Mouse (Mus musculus): Measurements from ENCODE around the gene Rabgef1. TPM values are rescaled to one million over a fixed set of nuclear protein-coding genes. Genes with fewer than 3 reads are reported as not detected.
A peak's percentile ranks its signal among the peaks of the same experiment; 100 is the strongest.

Rabgef1 gene
- polyA plus RNA-seq, 1 experiment from 2014 or later = 29.2 TPM

DNA sequence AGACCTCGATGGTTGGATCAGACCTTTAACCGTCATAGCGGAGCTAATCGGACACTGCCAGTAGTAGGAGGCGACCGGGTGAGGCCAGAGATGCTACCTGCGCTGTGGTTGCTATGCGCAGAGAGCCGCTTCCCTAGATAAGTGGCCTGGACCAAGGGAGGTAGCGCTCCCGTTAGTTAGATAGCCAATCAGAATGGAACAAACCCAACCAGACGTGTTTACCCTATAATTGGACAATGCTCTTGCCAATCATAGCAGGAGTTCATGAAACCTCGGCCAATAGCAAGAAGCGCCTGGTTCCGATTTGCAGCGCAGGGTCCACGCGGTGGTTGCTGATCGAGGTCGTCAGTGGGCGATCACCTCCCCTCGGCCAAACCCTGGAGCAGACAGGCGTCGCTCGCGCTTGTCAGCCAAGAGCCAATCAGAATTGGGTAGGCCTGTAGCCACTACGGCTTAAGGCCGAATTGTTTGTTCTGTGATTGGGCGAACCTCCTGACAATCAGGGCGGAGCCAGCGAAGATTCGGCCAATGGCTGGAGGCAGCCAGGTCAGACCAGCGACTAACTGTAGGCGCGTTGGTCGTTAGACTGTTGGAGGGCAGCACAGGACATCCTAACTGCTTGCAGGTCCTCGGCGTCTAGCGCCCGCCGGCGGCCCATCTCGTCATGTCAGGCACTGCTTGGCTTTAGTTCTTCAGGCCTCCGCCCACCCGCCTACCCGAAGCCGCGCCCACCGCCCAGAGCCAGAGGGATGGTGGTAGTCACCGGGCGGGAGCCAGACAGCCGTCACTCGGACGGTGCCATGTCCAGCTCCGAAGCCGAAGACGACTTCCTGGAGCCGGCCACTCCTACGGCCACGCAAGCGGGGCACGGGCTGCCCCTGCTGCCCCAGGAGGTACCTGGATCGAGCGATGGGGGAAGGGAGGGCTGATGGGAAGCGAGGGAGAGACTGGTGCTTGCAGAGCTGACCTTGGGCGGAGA is 27.0 kb upstream of the Rabgef1 start, which contains the start of gene Kctd7:
Gene Kctd7, plus strand, starts transcription at position 528 of the 979 bp plus-strand sequence.
- H3K4me2 ChIP-seq = peak within 1 kb of the TSS; percentile 94
- no peaks in the 10 kb centered on the region for H3K27me3 ChIP-seq (replicated peaks)
- peaks cover 9% of the 10 kb centered on the region for H3K4me1 ChIP-seq
- H3K4me3 ChIP-seq (replicated peaks) = peak within 1 kb of the TSS; percentile 63
- peak within 1 kb of the TSS; percentile 72 for H3K9ac ChIP-seq
- H3K9me3 ChIP-seq = no peaks in the 10 kb centered on the region
- WGBS = under 1% methylated on average over 66 of the region's 66 CpGs
- peak; percentile 97 for ATAC-seq (ENCODE audit: insufficient read depth, low FRiP score, low read depth)
- H3K27ac ChIP-seq = peak within 1 kb of the TSS; percentile 76
- H3K36me3 ChIP-seq = no peaks in the 10 kb centered on the region; the same call in 1 of the 2 replicates

DNA sequence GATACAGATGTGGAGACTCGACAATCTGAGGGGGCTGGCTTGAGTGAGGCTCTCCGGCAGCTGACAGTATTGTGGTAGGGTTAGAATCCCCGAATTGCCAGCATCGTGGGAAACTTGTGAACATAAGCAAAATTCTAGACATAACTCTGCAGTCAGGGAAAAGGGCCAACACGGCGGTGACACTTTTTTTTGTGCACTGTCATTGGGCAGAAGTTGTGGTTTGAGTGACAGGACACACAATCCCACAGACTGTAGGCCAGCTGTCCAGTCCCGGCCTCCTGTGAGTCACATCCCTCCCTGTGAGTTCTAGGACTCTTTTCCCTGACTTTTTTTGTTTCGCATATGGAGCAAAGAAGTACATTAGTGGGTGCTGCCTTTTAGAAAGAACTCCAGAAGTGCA is 25.6 kb upstream of the Rabgef1 start:
- Histone ChIP-seq H3K4me1 (peaks cover 9% of the 10 kb centered on the region), H3K36me3 (no peaks in the 10 kb centered on the region; the same call in 1 of the 2 replicates), H3K27ac (no peak overlapping the region), H3K4me2 (peak overlapping the region; percentile 94), H3K27me3 (replicated peaks) (no peaks in the 10 kb centered on the region), H3K9ac (no peak overlapping the region), H3K9me3 (no peaks in the 10 kb centered on the region), H3K4me3 (replicated peaks) (peak overlapping the region; percentile 63; the same call in 1 of the 2 replicates)
- 75% methylated on average over 8 of the region's 8 CpGs for WGBS
- ATAC-seq (ENCODE audit: insufficient read depth, low FRiP score, low read depth) = no peak

DNA sequence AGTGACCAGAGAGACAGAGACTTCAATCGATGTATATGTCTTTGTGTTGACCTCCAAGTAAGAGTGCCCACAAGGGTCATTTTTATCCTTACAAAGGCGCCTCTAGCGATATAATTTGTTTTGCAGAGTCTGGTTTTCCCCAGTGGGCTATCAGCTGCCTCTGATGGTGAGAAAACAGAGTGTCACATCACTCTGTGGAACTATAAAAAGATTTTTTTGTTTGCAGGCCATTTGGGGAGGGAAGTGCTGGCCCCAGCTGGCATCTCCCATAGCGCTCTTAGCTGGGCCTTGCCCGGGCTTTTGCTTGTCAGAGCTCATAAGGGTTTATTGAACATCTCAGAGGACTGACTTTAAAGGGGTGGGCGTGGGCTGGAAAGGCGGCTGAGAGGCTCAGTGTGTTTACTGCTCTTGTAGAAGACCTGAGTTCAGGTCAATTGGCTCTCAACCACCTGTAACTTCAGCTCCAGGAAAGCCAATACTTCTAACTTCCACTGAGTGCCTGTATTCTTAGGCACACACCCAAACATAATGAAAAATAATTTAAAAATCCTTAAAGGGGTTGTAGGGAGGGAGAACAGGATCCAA is 21.8 kb upstream of the Rabgef1 start:
- 67% methylated on average over 7 of the region's 7 CpGs for WGBS

DNA sequence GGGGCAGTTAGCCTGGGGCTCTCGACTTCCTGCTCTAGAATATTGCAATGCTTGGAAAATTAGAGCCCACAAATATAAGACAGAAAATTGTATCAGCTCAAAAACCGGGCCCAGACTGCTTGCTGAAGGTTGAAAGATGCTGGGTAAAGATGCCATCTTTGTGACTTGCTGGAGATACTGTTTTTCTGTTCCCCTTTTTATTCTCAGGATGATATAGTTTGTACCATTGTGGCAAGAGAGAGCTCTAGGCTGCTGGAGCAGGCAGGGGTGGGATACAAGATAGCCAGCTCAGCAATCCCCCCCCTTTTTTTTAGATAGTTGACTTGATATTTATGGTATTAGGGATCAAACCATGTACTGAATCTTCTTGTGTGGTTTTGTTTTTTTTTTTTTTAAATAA is 17.3 kb upstream of the Rabgef1 start:
- ATAC-seq (ENCODE audit: insufficient read depth, low FRiP score, low read depth) = no peak
- no peaks in the 10 kb centered on the region for H3K4me1 ChIP-seq
- H3K27ac ChIP-seq = no peak overlapping the region
- no peak overlapping the region for H3K4me2 ChIP-seq
- H3K27me3 ChIP-seq (replicated peaks) = no peaks in the 10 kb centered on the region
- no peak overlapping the region for H3K4me3 ChIP-seq (replicated peaks)
- no peak overlapping the region for H3K9ac ChIP-seq
- no peaks in the 10 kb centered on the region for H3K9me3 ChIP-seq
- 87% methylated on average over 2 of the region's 2 CpGs for WGBS
- 0 out of 2 replicates have a peak, but pooled peaks cover 8% of the 10 kb centered on the region for H3K36me3 ChIP-seq

More for the DNA sequence above, 21.8 kb upstream of the Rabgef1 start:
- H3K27ac ChIP-seq = no peak overlapping the region
- ATAC-seq (ENCODE audit: insufficient read depth, low FRiP score, low read depth) = no peak
- H3K4me3 ChIP-seq (replicated peaks) = no peak overlapping the region
- peaks cover 8% of the 10 kb centered on the region; the same call in 1 of the 2 replicates for H3K36me3 ChIP-seq
- no peak overlapping the region for H3K9ac ChIP-seq
- H3K4me1 ChIP-seq = peaks cover 9% of the 10 kb centered on the region
- no peak overlapping the region for H3K4me2 ChIP-seq
- H3K9me3 ChIP-seq = no peaks in the 10 kb centered on the region
- H3K27me3 ChIP-seq (replicated peaks) = no peaks in the 10 kb centered on the region

DNA sequence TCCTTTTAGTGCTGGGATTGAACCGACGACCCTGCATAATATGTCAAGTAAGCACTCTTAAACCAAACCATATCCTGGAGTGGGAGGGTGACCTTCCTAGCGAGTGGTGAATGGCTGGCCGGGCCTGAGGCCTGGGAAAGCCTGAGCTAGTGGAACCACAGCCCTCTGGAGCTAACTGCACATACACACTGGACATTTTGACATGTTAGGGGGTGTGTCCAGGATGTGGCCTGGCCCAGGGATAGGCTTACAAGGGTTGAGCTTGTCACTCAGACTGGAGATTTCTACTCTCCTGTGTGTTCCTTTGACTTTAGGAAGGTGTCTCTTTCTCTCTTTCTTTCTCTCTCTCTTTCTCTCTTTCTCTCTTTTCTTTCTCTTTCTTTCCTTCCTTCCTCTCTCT is 13.1 kb upstream of the Rabgef1 start:
- H3K9ac ChIP-seq = no peak overlapping the region
- no peak overlapping the region for H3K4me2 ChIP-seq
- ATAC-seq (ENCODE audit: insufficient read depth, low FRiP score, low read depth) = no peak
- H3K4me3 ChIP-seq (replicated peaks) = no peak overlapping the region
- no peaks in the 10 kb centered on the region for H3K9me3 ChIP-seq
- no peaks in the 10 kb centered on the region for H3K4me1 ChIP-seq
- 75% methylated on average over 4 of the region's 4 CpGs for WGBS
- H3K27me3 ChIP-seq (replicated peaks) = no peaks in the 10 kb centered on the region
- no peaks in the 10 kb centered on the region for H3K36me3 ChIP-seq
- H3K27ac ChIP-seq = no peak overlapping the region

DNA sequence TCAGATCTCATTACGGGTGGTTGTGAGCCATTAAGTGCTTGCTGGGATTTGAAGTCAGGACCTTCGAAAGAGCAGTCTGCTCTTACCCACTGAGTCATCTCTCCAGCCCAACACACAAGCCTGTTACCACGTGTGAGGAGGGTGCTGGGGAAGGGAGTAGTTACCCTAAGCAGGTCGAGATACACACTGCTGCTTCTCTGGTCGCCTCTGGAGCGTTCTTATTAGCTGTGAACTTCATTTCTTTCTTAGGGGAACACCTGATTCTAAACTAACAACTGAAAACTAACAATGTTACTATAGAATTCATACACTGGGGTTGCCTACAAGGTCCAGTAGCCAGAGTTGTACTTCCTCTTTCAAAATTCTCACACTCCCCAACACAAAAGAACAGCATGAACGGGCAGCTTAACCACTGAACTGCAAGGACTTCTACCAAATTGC is 11.8 kb upstream of the Rabgef1 start:
- Histone ChIP-seq H3K9ac (no peak overlapping the region), H3K36me3 (no peaks in the 10 kb centered on the region)
- 61% methylated on average over 7 of the region's 7 CpGs for WGBS

DNA sequence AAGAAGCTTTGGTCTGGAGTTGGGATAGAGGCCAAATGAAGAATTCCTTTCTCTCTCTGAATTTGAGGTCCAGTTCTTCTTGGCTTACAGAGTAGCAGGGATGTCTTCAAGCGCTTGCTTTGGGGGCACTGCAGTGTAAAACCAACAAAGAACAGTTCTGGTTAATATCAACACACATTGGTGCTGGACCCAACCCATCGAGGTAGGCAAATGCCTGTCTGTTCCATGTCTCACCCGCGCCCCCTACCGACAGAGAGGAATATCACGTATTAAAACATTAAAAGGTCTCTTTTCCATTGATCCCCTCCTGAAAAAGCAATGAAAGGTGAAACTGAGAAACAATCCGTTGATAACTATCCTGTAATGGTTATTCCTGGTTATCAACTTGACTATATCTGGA is 7.9 kb upstream of the Rabgef1 start:
- ATAC-seq (ENCODE audit: insufficient read depth, low FRiP score, low read depth) = peak; percentile 50; the same call in 1 of the 2 replicates
- Histone ChIP-seq H3K36me3 (no peaks in the 10 kb centered on the region), H3K4me2 (no peak overlapping the region), H3K27ac (no peak overlapping the region), H3K4me3 (replicated peaks) (no peak overlapping the region), H3K9me3 (no peaks in the 10 kb centered on the region), H3K9ac (no peak overlapping the region), H3K4me1 (no peaks in the 10 kb centered on the region), H3K27me3 (replicated peaks) (no peaks in the 10 kb centered on the region)
- 3% methylated on average over 7 of the region's 7 CpGs for WGBS

More for the DNA sequence above, 11.8 kb upstream of the Rabgef1 start:
- Histone ChIP-seq H3K4me2 (no peak overlapping the region), H3K4me3 (replicated peaks) (no peak overlapping the region), H3K9me3 (no peaks in the 10 kb centered on the region), H3K27me3 (replicated peaks) (no peaks in the 10 kb centered on the region), H3K4me1 (no peaks in the 10 kb centered on the region), H3K27ac (no peak overlapping the region)
- ATAC-seq (ENCODE audit: insufficient read depth, low FRiP score, low read depth) = no peak

DNA sequence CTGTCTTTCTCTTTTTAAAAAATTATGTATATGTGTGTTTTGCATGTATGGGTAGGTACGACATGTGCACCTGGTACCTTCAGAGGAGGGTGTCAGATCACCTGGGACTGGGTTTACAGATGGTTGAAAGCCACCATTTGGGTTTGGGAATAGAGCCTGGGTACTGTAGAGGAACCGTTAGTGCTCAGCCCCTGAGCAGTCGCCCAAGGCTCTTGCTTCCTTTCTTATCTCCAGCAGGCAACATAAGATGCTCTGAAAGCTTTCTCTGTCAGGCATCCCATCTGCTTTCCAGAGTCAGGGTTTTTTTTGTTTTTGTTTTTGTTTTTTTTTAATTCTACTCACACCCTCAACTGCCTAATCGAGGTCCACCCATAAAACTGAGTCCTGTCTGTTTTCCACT is 6.4 kb upstream of the Rabgef1 start:
- H3K36me3 ChIP-seq = no peaks in the 10 kb centered on the region
- H3K4me3 ChIP-seq (replicated peaks) = no peak overlapping the region
- no peaks in the 10 kb centered on the region for H3K27me3 ChIP-seq (replicated peaks)
- no peaks in the 10 kb centered on the region for H3K4me1 ChIP-seq
- 70% methylated on average over 4 of the region's 4 CpGs for WGBS
- no peaks in the 10 kb centered on the region for H3K9me3 ChIP-seq
- H3K9ac ChIP-seq = no peak overlapping the region
- H3K27ac ChIP-seq = no peak overlapping the region
- ATAC-seq (ENCODE audit: insufficient read depth, low FRiP score, low read depth) = no peak
- H3K4me2 ChIP-seq = no peak overlapping the region

DNA sequence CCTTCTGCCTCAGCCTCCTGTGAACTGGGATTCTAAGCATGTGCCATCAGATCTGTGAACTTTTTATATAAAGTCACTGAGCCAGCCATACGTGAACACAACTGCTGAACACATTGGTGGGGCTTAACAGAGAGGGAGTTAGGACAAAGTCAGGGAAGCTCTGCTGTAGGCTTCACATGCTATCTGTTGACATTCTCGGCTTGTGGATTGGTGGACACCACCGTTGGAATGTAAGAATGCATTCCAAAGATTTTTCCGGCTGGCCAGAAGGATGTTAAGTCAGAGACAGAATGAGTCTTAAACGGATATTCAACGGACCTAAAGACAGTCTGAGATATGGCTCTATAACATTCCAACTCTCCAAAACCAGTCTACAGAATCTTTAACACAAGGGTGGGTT is 2.5 kb upstream of the Rabgef1 start:
- ATAC-seq (ENCODE audit: insufficient read depth, low FRiP score, low read depth) = no peak
- Histone ChIP-seq H3K9ac (no peak overlapping the region), H3K27ac (no peak overlapping the region), H3K4me1 (peaks cover 12% of the 10 kb centered on the region), H3K4me3 (replicated peaks) (no peak overlapping the region), H3K27me3 (replicated peaks) (no peaks in the 10 kb centered on the region), H3K36me3 (no peaks in the 10 kb centered on the region), H3K4me2 (no peak overlapping the region), H3K9me3 (no peaks in the 10 kb centered on the region)
- 40% methylated on average over 6 of the region's 6 CpGs for WGBS

DNA sequence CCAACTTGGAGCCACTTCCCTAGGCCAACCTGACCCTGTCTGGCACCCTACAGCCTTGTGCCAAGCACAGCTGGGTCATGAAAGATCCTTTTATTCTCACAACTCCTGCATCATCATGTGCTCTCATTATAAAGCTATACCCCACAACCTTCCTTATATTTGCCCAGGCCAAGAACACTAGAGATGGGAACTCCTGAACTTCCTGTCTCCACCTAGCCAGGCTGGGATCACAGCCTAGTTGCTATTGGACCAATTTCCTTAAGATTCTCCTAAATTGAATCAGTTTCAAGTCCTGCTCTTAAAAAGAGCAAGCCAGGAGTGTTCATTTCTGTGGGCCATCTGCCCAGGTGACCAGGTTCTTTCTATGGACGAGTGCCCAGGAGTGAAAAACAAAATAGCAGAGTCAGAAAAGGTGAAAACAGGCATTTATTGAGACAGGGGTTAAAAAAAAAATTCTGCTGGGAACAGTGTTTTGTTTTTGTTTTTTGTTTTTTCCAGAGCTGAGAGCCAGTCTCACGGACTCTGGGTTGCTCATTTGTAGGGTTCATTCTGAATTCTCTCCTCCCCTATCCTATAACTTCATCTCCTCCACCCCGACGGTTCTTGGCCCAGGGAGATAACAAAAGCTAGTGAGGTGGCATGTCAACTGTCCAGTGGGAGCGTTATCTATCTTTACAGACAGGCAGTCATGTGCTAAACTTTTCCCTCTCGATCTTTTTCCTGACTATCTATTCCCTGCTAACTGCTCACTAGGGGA is 754 bp upstream of the Rabgef1 start:
- no peaks in the 10 kb centered on the region for H3K36me3 ChIP-seq
- peak; percentile 69 for ATAC-seq (ENCODE audit: insufficient read depth, low FRiP score, low read depth)
- no peaks in the 10 kb centered on the region for H3K9me3 ChIP-seq
- peak overlapping the region; percentile 59; the same call in 1 of the 2 replicates for H3K9ac ChIP-seq
- peak overlapping the region; percentile 57 for H3K4me2 ChIP-seq
- H3K27me3 ChIP-seq (replicated peaks) = no peaks in the 10 kb centered on the region
- H3K4me3 ChIP-seq (replicated peaks) = peak overlapping the region; percentile 92
- H3K4me1 ChIP-seq = peaks cover 12% of the 10 kb centered on the region
- 10% methylated on average over 6 of the region's 6 CpGs for WGBS
- peak overlapping the region; percentile 88 for H3K27ac ChIP-seq

DNA sequence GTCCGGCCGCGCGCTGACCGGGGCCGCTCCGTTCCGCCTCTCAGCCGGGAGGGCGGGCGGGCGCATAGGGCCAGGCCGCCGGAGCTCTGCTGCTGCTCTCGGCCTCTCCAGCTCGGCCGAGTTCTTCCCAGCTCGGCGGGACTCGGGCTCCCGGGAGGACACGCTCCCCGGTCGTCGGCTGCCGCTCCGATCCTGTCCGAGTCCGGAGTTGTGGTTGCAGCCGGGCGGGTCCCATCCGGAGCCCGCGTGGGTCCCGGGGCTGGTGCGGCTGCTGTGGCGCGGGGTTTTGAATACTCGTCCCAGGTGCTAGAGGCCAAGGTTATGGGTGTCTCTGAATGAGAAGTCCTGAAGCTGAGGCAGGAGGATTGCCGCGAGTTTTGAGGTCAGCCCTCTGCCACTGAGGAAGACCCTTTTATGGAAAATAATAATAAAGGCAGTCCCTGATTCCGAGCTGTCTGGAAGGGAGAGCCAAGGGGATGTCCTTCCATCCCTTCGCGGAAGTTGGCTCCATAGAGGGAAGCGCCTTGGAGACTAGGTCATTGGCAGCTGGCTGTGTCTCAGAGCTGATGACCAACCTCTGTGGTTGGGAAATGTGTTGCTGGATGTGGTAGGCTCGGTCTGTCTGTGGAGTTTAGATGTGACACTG is 481 bp downstream of the Rabgef1 start:
- Histone ChIP-seq H3K4me1 (peaks cover 12% of the 10 kb centered on the region), H3K4me3 (replicated peaks) (peak overlapping the region; percentile 92), H3K9me3 (no peaks in the 10 kb centered on the region), H3K9ac (peak overlapping the region; percentile 72), H3K4me2 (peak overlapping the region; percentile 58), H3K27ac (peak overlapping the region; percentile 86), H3K27me3 (replicated peaks) (no peaks in the 10 kb centered on the region), H3K36me3 (no peaks in the 10 kb centered on the region)
- peak; percentile 3 for ATAC-seq (ENCODE audit: insufficient read depth, low FRiP score, low read depth)
- under 1% methylated on average over 37 of the region's 46 CpGs for WGBS
